Mouse (Mus musculus) frontal cortex, postnatal 10 days (tissue): ENCODE results near the gene Amz1.

Experiments used
- DNase-seq, 2 experiments: peaks; one replicate each; pipeline ENCODE4 v3.0.0; 2022; ENCODE audit warnings: low spot score in 2 of 2, mixed read lengths in 1 of 2

The Amz1 gene

DNA sequence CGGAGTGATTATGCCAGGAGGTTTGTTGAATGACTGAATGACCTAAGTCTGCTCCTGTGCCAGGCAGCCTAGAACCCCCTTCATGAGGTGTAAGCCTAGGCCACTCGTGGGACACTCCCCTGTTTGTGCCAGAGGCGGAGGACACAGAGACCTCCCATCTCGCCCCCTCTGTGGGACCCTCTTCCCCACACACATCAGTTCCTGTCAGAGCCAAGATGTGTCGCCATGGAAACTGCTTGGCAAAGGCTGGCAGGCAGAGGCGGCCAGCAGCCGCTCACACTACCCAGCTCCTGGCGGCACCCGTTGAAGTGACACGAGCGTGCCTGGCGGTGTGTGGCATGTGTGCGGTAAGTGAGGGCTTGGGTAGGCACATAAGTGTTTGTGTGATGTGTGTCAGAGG is at the start of gene Amz1:
Gene Amz1, plus strand, starts transcription at position 306 of the 400 bp plus-strand sequence.
- peak; percentile 77 to 80 for DNase-seq

DNA sequence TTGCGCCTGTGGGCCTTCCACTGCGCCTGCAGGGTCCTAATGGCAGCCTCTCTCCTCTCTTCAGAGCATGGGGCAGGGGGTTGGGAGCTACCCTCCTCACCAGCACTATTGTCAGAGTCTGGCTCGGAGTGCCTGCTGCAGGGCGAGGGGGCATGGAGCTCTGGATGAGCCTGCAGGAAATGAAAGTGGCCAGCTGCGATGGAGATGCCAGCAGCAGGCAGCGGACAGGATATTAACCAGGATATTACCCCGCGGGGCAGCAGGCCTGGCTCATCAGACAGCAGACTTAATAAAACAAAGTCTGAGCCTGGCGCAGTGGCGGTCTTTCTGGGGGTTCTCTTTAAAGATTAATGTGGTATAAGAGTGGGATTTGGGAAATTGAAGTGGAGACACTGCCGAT is 48.8 kb upstream of the Amz1 start:
- DNase-seq = no peak

GRCm38 (mm10) chr5:140675640-140676039 is 48.3 kb upstream of the Amz1 start:
- DNase-seq = no peak

DNA sequence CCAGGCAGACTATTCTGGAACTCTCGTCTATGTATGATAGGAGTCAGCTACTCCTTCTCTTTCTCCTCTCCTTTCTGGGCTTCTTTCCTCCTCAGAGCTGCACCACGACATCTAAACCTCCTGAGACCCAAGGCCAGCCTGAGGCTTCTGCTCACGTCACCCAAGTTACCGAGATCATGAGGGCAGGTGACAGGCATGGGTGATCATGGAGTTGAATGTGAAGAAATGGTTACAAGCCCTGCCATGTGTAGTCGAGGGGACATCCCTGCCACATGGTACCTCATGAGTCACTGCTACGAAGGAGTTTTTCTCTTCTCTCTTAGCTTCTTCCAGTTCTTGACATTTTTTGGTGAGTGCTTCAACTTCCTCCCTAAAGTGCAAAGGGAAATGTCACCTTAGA is 46.8 kb upstream of the Amz1 start:
- no peak for DNase-seq

- no peak for DNase-seq
Measured at GRCm38 (mm10) chr5:140680051-140680450, 43.9 kb upstream of the Amz1 start.

GRCm38 (mm10) chr5:140680950-140681349 is 43.0 kb upstream of the Amz1 start:
- no peak for DNase-seq

GRCm38 (mm10) chr5:140682113-140682512 is 41.8 kb upstream of the Amz1 start:
- DNase-seq = no peak

- peak in 1 of 2 experiments; percentile 49 for DNase-seq
Measured at GRCm38 (mm10) chr5:140684343-140685148, 39.4 kb upstream of the Amz1 start.

DNA sequence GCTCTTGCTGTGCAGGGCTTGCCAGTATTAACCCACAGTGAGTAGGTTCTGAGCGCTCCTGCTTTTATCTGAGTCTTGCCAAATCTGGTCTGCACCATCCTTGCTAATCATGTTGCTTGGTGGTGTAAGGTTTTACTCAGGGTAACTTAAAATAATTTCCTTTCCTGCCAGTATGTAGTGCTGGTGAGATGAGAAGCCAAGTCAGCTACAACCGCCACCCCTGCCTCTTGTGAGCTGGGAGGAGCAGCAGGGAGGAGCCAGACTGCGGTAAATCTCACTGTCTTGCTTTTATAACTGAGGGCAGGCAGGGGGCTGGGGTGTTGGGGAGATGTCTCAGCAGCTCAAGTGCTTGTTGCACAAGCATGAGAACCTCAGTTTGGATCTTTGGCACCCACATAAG is 35.5 kb upstream of the Amz1 start:
- DNase-seq = no peak

DNA sequence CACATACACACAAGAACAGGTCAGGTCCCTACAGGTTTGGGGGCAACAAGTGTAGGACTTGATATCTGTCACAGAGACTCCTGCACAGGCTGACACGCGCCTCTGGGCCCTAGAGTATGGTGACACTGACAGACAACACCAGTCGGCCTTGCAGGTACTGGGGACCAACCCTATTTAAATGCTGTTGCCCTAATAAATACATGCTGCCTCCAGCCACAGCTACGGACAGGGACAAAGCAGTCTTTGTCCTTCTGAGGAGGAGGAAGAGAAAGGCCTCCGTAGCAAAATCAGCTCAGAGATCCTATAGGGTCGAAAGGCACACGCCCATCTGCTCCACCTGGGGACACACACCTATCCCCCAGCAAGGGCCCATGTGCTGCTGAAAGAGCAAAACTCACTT is 27.9 kb upstream of the Amz1 start:
- no peak for DNase-seq

DNA sequence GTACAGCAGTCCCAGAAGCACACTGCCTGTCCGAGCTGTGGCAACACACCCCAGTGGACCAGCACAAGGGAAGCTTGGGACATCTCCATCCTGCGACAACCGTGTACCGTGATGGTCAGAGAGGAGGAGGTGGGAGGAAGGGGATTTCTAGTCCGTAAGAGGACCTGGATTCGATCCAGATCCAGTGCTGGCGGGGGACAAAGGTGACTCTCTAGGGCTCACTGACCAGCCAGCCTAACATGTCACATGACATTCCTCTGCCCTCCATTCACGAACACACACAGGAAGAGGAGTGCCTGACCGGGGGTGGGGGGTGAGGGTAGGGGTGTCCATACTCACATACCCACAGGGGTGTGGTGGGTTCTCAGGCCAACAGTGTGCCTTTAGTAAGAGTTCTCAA is 24.2 kb upstream of the Amz1 start:
- no peak for DNase-seq

- DNase-seq = no peak
Measured at GRCm38 (mm10) chr5:140701661-140702060, 22.3 kb upstream of the Amz1 start.

GRCm38 (mm10) chr5:140702103-140702513 is 21.8 kb upstream of the Amz1 start, which contains the start of gene Iqce:
Iqce (minus strand) TSS chr5:140702378.
- peak; percentile 89 to 93 for DNase-seq

DNA sequence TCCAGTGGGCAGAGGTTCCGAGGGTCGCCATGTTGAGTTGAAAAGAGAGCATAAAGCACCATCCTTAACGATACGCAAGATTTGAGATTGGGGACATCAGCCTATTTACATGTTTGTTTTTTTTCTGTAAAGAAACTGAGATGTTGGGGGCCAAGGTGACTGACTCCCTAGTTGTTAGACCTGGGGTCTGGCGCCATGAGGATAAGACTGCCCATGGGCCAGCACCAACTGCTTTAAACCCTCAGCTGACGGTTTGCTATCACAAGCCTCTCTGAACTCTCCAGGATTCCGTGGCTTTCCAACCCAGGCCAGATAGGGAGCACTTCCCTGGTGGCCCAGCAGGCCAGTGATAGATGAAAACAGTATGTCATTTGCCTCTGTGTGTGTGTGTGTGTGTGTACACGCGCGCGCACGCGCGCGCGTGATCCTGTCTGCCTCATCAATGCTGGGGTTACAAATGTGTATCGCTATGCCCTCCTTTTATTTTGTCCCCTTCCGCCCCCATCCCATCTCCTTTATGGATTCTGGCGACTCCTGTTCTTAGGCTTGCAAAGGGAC is 21.2 kb upstream of the Amz1 start:
- DNase-seq = no peak

- DNase-seq = no peak
Measured at GRCm38 (mm10) chr5:140703480-140704377, 20.2 kb upstream of the Amz1 start.

- DNase-seq = peak; percentile 100
Measured at GRCm38 (mm10) chr5:140704378-140705251, 19.3 kb upstream of the Amz1 start, which contains the start of gene Brat1. Brat1 (plus strand) TSS chr5:140705011.

DNA sequence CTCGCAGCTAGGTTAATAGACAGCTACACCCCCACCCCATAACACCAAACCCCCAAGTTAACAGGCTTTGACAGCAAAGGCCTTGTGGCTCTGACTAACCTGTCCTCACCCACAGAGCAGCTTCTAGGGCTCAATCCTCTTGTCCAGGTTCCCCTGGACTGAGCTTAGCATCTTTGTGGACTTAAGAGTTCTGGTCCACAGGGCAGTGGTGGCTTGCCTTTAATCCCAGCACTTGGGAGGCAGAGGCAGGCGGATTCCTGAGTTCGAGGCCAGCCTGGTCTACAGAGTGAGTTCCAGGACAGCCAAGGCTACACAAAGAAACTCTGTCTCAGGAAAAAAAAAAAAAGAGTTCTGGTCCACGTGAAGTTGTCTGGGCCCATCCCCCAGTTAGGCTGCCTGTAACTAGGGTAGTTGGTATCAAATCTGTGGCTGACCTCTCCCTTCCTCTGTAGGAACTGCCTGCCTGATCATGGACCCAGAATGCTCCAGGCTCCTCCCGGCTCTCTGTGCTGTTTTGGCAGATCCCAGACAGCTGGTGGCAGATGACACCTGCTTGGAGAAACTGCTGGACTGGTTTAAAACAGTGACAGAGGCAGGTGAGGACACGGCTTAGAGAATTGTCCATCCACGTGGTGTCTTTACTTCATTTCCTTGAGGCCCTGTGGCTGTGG is 18.3 kb upstream of the Amz1 start:
- no peak for DNase-seq

- DNase-seq = no peak
Measured at GRCm38 (mm10) chr5:140710315-140710714, 13.6 kb upstream of the Amz1 start.

DNA sequence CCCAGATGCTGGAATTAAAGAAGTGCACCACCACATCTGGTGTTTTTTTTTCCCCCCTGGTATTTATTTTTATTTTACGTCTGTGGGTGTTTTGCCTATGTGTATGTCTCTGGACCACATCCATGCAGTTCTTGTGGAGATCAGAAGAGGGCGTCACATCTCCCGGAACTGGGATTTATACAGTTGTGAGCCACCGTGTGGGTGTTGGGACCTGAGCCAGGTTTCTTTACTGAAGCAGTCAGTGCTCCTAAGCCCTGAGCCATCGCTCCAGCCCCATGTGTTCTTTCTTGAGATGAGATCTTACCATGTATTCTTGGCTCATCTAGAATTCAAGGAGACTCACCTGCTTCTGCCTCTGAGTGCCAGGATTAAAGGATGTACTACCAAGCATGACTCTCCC is 12.9 kb upstream of the Amz1 start:
- DNase-seq = no peak

GRCm38 (mm10) chr5:140720773-140721172 is 3.2 kb upstream of the Amz1 start:
- DNase-seq = no peak

GRCm38 (mm10) chr5:140722121-140722520 is 1.8 kb upstream of the Amz1 start:
- peak in 1 of 2 experiments; percentile 4 for DNase-seq
